Mouse (Mus musculus): ENCODE measurements at regions not wholly inside any gene's neighbourhood (a gene's known extent, or its start where the extent isn't known, plus 50 kb on each side); places are given as distances from the start of the nearest gene placed in this dataset.

GRCm38 (mm10) chr3:59531311-59531834 is 187.2 kb upstream of the Igsf10 start:
- Histone ChIP-seq H3K27ac (ENCODE audit: control insufficient read depth, low read depth, low read length) (no peak overlapping the region), H3K4me1 (ENCODE audit: control insufficient read depth in 1 of 2, insufficient read depth in 2 of 2, low read length in 2 of 2) (no peaks in the 10 kb centered on the region), H3K79me2 (ENCODE audit: control insufficient read depth, insufficient read depth, low read length, poor library complexity) (no peaks in the 10 kb centered on the region), H3K27me3 (ENCODE audit: control insufficient read depth in 1 of 2, insufficient read depth in 2 of 2, low read length in 2 of 2) (no peaks in the 10 kb centered on the region), H3K9ac (ENCODE audit: control insufficient read depth, low read depth, low read length, poor library complexity, severe bottlenecking) (no peak overlapping the region), H3K9me3 (replicated peaks; ENCODE audit: insufficient read depth, low read length) (no peaks in the 10 kb centered on the region), H3K4me3 (ENCODE audit: control insufficient read depth in 1 of 2, insufficient read depth in 1 of 2, low read depth in 2 of 2, low read length in 2 of 2) (no peak overlapping the region), H3K36me3 (ENCODE audit: control insufficient read depth in 1 of 2, insufficient read depth in 2 of 2, low read length in 2 of 2) (no peaks in the 10 kb centered on the region)
- TF ChIP-seq RCOR1 (IDR thresholded peaks at IDR 0.05; ENCODE audit: low read depth, low read length), result no peak
- TF ChIP-seq GATA1 (IDR thresholded peaks at IDR 0.05; ENCODE audit: low read depth, low read length), result no peak
- no peak for TF ChIP-seq USF1 (IDR thresholded peaks at IDR 0.05; ENCODE audit: low read depth, low read length)
- TF ChIP-seq ELF1 (IDR thresholded peaks at IDR 0.05; ENCODE audit: low read depth, low read length), result no peak
- no peak for TF ChIP-seq KAT2A (conservative IDR thresholded peaks at IDR 0.05; ENCODE audit: low read depth, low read length)
- TF ChIP-seq ZKSCAN1 (IDR thresholded peaks at IDR 0.05; ENCODE audit: low read depth, low read length), result no peak
- no peak for TF ChIP-seq MAFK (IDR thresholded peaks at IDR 0.05; ENCODE audit: borderline replicate concordance, low read depth, low read length)
- DNase-seq (ENCODE audit: low read depth, low spot score), result no peak

GRCm38 (mm10) chr3:59530592-59531310 is 186.6 kb upstream of the Igsf10 start:
- Histone ChIP-seq H3K9me3 (replicated peaks; ENCODE audit: insufficient read depth, low read length) (no peaks in the 10 kb centered on the region), H3K4me1 (ENCODE audit: control insufficient read depth in 1 of 2, insufficient read depth in 2 of 2, low read length in 2 of 2) (no peaks in the 10 kb centered on the region), H3K9ac (ENCODE audit: control insufficient read depth, low read depth, low read length, poor library complexity, severe bottlenecking) (no peak overlapping the region), H3K27me3 (ENCODE audit: control insufficient read depth in 1 of 2, insufficient read depth in 2 of 2, low read length in 2 of 2) (no peaks in the 10 kb centered on the region), H3K4me3 (ENCODE audit: control insufficient read depth in 1 of 2, insufficient read depth in 1 of 2, low read depth in 2 of 2, low read length in 2 of 2) (no peak overlapping the region), H3K79me2 (ENCODE audit: control insufficient read depth, insufficient read depth, low read length, poor library complexity) (no peaks in the 10 kb centered on the region), H3K36me3 (ENCODE audit: control insufficient read depth in 1 of 2, insufficient read depth in 2 of 2, low read length in 2 of 2) (no peaks in the 10 kb centered on the region), H3K27ac (ENCODE audit: control insufficient read depth, low read depth, low read length) (no peak overlapping the region)
- TF ChIP-seq MYB (IDR thresholded peaks at IDR 0.05; ENCODE audit: low read depth, low read length) (no peak), SMC3 (IDR thresholded peaks at IDR 0.05; ENCODE audit: low read depth, low read length) (no peak), JUND (IDR thresholded peaks at IDR 0.05; ENCODE audit: low read depth, low read length) (no peak)
- no peak for DNase-seq (ENCODE audit: low read depth, low spot score)

- no peak overlapping the region for H3K4me3 ChIP-seq (ENCODE audit: control insufficient read depth in 1 of 2, insufficient read depth in 1 of 2, low read depth in 2 of 2, low read length in 2 of 2)
- no peaks in the 10 kb centered on the region for H3K79me2 ChIP-seq (ENCODE audit: control insufficient read depth, insufficient read depth, low read length, poor library complexity)
- DNase-seq (ENCODE audit: low read depth, low spot score), result no peak
- H3K27ac ChIP-seq (ENCODE audit: control insufficient read depth, low read depth, low read length), result no peak overlapping the region
- no peak for TF ChIP-seq GABPA (IDR thresholded peaks at IDR 0.05; ENCODE audit: low read depth, low read length)
- TF ChIP-seq HCFC1 (IDR thresholded peaks at IDR 0.05; ENCODE audit: low read depth, low read length), result no peak
- no peak for TF ChIP-seq RAD21 (IDR thresholded peaks at IDR 0.05; ENCODE audit: low read depth, low read length)
- TF ChIP-seq EP300 (IDR thresholded peaks at IDR 0.05; ENCODE audit: low read depth in 1 of 2, low read length in 2 of 2), result no peak
- no peak for TF ChIP-seq GATA1 (IDR thresholded peaks at IDR 0.05; ENCODE audit: low read depth, low read length)
- TF ChIP-seq POLR2AphosphoS2 (IDR thresholded peaks at IDR 0.05; ENCODE audit: low read length), result no peak
- TF ChIP-seq NRF1 (IDR thresholded peaks at IDR 0.05; ENCODE audit: insufficient read depth, low read depth, low read length, poor library complexity, severe bottlenecking), result no peak
- TF ChIP-seq MEF2A (IDR thresholded peaks at IDR 0.05; ENCODE audit: extremely low read depth, insufficient replicate concordance, low read depth, low read length, poor library complexity, severe bottlenecking), result no peak
- TF ChIP-seq MYB (IDR thresholded peaks at IDR 0.05; ENCODE audit: low read depth, low read length), result no peak
- no peaks in the 10 kb centered on the region for H3K36me3 ChIP-seq (ENCODE audit: control insufficient read depth in 1 of 2, insufficient read depth in 2 of 2, low read length in 2 of 2)
- no peaks in the 10 kb centered on the region for H3K9me3 ChIP-seq (replicated peaks; ENCODE audit: insufficient read depth, low read length)
- no peaks in the 10 kb centered on the region for H3K27me3 ChIP-seq (ENCODE audit: control insufficient read depth in 1 of 2, insufficient read depth in 2 of 2, low read length in 2 of 2)
- no peak overlapping the region for H3K9ac ChIP-seq (ENCODE audit: control insufficient read depth, low read depth, low read length, poor library complexity, severe bottlenecking)
- H3K4me1 ChIP-seq (ENCODE audit: control insufficient read depth in 1 of 2, insufficient read depth in 2 of 2, low read length in 2 of 2), result no peaks in the 10 kb centered on the region
Measured at GRCm38 (mm10) chr3:59520766-59521165, 176.6 kb upstream of the Igsf10 start.
